Mouse (Mus musculus) forebrain, embryonic 16.5 days (tissue): ENCODE measurements at regions not wholly inside any gene's neighbourhood (a gene's known extent, or its start where the extent isn't known, plus 50 kb on each side); places are given as distances from the start of the nearest gene placed in this dataset.

Experiments
- ATAC-seq: fragments of 200-750 bp; cut with Nextera tagmentation; 2 replicates; pipeline ENCODE4 v1.8.0; 2017; ENCODE audit warnings: mild to moderate bottlenecking, moderate library complexity
- H3K27ac ChIP-seq: fragments of 300-500 bp; sonication (generic); 2 replicates; pipeline ENCODE4 v1.5.1; 2014; ENCODE audit warnings: low read length, control low read depth
- H3K27me3 ChIP-seq: fragments of 300-500 bp; sonication (generic); replicated peaks from 2 replicates; pipeline ENCODE4 v1.6.1; 2014; ENCODE audit warnings: low read length; ENCODE audit not compliant: control insufficient read depth, insufficient read depth
- H3K36me3 ChIP-seq: fragments of 300-500 bp; sonication (generic); 2 replicates; pipeline ENCODE4 v1.6.1; 2014; ENCODE audit not compliant: control insufficient read depth, insufficient read depth
- H3K4me1 ChIP-seq: fragments of 300-500 bp; sonication (generic); replicated peaks from 2 replicates; pipeline ENCODE4 v1.6.1; 2014; ENCODE audit warnings: low read length; ENCODE audit not compliant: control insufficient read depth, insufficient read depth
- H3K4me2 ChIP-seq: fragments of 300-500 bp; sonication (generic); 2 replicates; pipeline ENCODE4 v1.6.1; 2014; ENCODE audit warnings: mild to moderate bottlenecking, low read length, control low read depth
- H3K4me3 ChIP-seq: fragments of 300-500 bp; sonication (generic); replicated peaks from 2 replicates; pipeline ENCODE4 v1.5.1; 2014; ENCODE audit warnings: mild to moderate bottlenecking, low read length, control low read depth
- H3K9ac ChIP-seq: fragments of 300-500 bp; sonication (generic); replicated peaks from 2 replicates; pipeline ENCODE4 v1.6.1; 2014; ENCODE audit warnings: low read depth, low read length, control low read depth
- H3K9me3 ChIP-seq: fragments of 300-500 bp; sonication (generic); 2 replicates; pipeline ENCODE4 v1.6.1; 2016; ENCODE audit warnings: low read length; ENCODE audit not compliant: control insufficient read depth
- WGBS: fragments of 180-500 bp; shearing (Covaris S2); extraction: QIAGEN DNeasy Blood & Tissue Kit; methylation state at CpG from one replicate; pipeline ENCODE4 v1.1.7; 2014; 5-methylcytosine and 5-hydroxymethylcytosine counted together

DNA sequence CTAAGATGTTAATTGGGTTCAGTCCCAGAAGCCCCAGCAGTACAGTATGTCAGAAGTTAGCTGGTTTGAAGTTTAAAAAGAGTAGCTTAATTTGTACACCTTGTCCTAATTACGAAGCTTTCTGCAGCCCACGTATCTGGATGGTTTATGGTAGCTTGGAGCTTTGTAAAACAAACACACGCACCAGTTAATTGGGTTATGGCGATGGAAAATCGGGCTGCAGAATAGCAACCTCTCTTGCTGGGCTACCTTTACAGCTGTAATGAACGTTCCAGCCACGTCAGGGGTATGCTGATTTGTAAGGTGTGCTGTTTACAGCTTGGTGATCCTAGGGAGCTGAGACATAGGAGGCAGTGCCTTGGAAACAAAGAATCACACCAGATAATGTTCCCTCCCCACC is 301.5 kb upstream of the Clint1 start:
- Histone ChIP-seq H3K4me2 (no peak overlapping the region), H3K27ac (no peak overlapping the region), H3K27me3 (no peaks in the 10 kb centered on the region), H3K4me1 (peaks cover 3% of the 10 kb centered on the region; the same call in 1 of the 2 replicates), H3K36me3 (no peaks in the 10 kb centered on the region), H3K9ac (no peak overlapping the region), H3K9me3 (no peaks in the 10 kb centered on the region), H3K4me3 (no peak overlapping the region)
- no peak for ATAC-seq
- 39% methylated on average over 7 of the region's 7 CpGs for WGBS

DNA sequence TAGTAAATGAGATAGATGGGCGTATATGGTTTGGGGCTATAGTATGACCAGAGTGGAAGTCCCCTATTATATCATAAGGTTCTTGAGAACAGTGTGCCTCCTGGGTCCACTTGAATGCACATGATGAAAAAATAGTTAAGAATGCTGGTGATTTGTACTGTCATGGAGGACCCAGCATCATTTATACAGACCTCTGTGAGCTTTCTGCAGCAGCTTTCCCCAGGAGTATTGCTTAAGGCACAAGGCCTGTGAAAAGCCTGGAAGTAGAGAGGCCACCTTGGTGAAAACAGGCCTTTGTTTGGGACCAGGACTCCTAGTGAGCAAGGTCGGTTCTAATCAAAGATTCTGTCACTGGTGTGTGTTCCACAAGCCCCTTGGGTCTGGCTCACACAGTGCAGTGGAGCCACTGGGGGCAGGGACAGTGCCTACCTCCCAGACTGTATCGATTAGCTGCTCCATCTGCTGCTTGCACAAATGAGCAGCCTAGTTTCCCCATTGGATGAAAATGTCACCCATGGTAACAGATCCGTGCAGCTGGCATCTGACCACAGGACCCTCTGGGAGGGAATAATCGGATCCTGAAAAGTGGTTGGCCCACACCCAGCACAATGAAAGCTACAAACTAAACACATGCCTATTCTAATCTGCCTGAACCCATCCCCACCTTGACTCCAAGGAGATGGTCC is 274.2 kb upstream of the Clint1 start:
- 21% methylated on average over 5 of the region's 5 CpGs for WGBS
- peak; percentile 80; the same call in 1 of the 2 replicates for ATAC-seq

GRCm38 (mm10) chr11:45592335-45592734 is 259.5 kb upstream of the Clint1 start:
- H3K4me1 ChIP-seq = peaks cover 15% of the 10 kb centered on the region
- no peak for ATAC-seq
- 50% methylated on average over 3 of the region's 3 CpGs for WGBS
- H3K27me3 ChIP-seq = no peaks in the 10 kb centered on the region
- H3K27ac ChIP-seq = no peak overlapping the region
- no peak overlapping the region for H3K4me3 ChIP-seq
- no peaks in the 10 kb centered on the region for H3K9me3 ChIP-seq
- no peaks in the 10 kb centered on the region for H3K36me3 ChIP-seq
- no peak overlapping the region for H3K4me2 ChIP-seq
- no peak overlapping the region for H3K9ac ChIP-seq

More for the DNA sequence above, 274.2 kb upstream of the Clint1 start:
- Histone ChIP-seq H3K4me2 (no peak overlapping the region), H3K27me3 (no peaks in the 10 kb centered on the region), H3K4me3 (no peak overlapping the region), H3K9ac (no peak overlapping the region), H3K27ac (no peak overlapping the region), H3K36me3 (no peaks in the 10 kb centered on the region), H3K4me1 (peaks cover 7% of the 10 kb centered on the region), H3K9me3 (no peaks in the 10 kb centered on the region)

- Histone ChIP-seq H3K27me3 (no peaks in the 10 kb centered on the region), H3K4me1 (peaks cover 15% of the 10 kb centered on the region), H3K27ac (no peak overlapping the region), H3K9ac (no peak overlapping the region), H3K4me3 (no peak overlapping the region), H3K9me3 (no peaks in the 10 kb centered on the region), H3K4me2 (no peak overlapping the region), H3K36me3 (no peaks in the 10 kb centered on the region)
- WGBS = 41% methylated on average over 11 of the region's 11 CpGs
- no peak for ATAC-seq
Observed at GRCm38 (mm10) chr11:45592890-45593642, 258.8 kb upstream of the Clint1 start.

DNA sequence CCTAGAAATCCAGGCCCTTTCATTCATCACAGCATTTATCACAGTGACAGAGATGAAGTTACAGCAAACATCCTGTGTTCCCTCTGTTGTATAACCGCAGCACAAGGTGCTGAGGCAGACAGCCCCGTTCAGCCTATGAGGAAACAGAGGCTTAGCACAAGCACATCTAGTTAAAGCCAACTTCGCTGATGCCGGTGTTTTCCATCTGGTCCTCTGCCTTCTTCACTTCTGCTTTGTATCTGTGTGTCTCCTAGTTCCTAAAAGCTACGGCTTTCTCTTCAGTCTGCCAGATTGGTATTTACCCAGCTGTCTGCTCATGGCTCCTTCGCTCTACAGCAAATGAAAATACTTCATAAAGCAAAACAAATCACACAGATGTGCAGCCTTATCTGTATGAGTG is 256.5 kb upstream of the Clint1 start:
- Histone ChIP-seq H3K4me3 (no peak overlapping the region), H3K9ac (no peak overlapping the region), H3K4me2 (no peak overlapping the region), H3K27ac (no peak overlapping the region), H3K4me1 (peaks cover 15% of the 10 kb centered on the region), H3K27me3 (no peaks in the 10 kb centered on the region), H3K9me3 (no peaks in the 10 kb centered on the region), H3K36me3 (no peaks in the 10 kb centered on the region)
- WGBS = 85% methylated on average over 6 of the region's 6 CpGs
- ATAC-seq = no peak

DNA sequence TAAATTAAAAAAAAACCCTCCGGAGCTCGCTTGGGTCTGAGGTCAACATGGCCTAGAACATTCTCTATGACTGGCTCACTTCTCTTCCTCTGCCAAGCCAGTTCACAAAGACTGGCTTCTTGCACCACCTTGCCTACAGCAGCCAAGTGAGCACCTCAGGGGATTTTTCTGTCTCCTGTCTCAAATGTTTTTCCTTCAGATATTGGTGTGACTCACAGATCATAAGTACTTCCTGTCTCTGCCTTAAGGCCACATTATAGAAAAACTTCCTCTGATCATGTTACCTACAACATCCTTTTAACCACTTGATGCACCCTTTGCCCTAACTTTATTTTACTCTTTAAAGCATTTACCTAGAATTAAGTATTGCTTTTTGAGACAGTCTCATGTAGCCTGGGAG is 230.0 kb upstream of the Clint1 start:
- Histone ChIP-seq H3K4me3 (no peak overlapping the region), H3K9me3 (no peaks in the 10 kb centered on the region), H3K36me3 (no peaks in the 10 kb centered on the region), H3K4me1 (no peaks in the 10 kb centered on the region), H3K27ac (no peak overlapping the region), H3K9ac (no peak overlapping the region), H3K4me2 (no peak overlapping the region), H3K27me3 (no peaks in the 10 kb centered on the region)
- 92% methylated on average over 2 of the region's 2 CpGs for WGBS
- no peak for ATAC-seq

DNA sequence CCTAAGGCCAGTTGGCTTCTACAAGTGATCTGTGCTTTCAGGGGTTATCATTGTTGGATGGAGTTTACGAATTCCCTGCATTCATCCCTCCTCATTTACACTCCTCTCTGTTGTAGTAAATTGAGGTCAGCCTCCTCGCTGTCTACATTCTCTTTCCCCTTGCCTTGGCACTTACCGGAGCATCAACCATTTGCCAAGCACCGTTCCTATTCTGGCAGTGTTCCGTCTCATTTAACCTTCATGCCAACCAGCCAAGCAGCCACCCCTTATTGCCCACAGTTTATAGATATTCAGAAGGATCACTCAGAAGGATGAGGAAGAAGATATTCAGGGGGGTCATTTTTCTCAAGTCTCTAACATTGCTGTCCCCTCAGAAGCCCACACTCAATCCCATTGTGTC is 229.2 kb upstream of the Clint1 start:
- no peak overlapping the region for H3K27ac ChIP-seq
- 64% methylated on average over 5 of the region's 5 CpGs for WGBS

GRCm38 (mm10) chr11:45624233-45624632 is 227.6 kb upstream of the Clint1 start:
- Histone ChIP-seq H3K4me2 (no peak overlapping the region), H3K4me1 (no peaks in the 10 kb centered on the region), H3K9me3 (no peaks in the 10 kb centered on the region), H3K27me3 (no peaks in the 10 kb centered on the region), H3K27ac (no peak overlapping the region), H3K36me3 (no peaks in the 10 kb centered on the region), H3K9ac (no peak overlapping the region), H3K4me3 (no peak overlapping the region)
- ATAC-seq = no peak
- 78% methylated on average over 7 of the region's 7 CpGs for WGBS

More for the DNA sequence above, 229.2 kb upstream of the Clint1 start:
- H3K9ac ChIP-seq = no peak overlapping the region
- ATAC-seq = no peak
- no peaks in the 10 kb centered on the region for H3K27me3 ChIP-seq
- no peaks in the 10 kb centered on the region for H3K36me3 ChIP-seq
- no peak overlapping the region for H3K4me2 ChIP-seq
- no peaks in the 10 kb centered on the region for H3K4me1 ChIP-seq
- H3K9me3 ChIP-seq = no peaks in the 10 kb centered on the region
- no peak overlapping the region for H3K4me3 ChIP-seq

DNA sequence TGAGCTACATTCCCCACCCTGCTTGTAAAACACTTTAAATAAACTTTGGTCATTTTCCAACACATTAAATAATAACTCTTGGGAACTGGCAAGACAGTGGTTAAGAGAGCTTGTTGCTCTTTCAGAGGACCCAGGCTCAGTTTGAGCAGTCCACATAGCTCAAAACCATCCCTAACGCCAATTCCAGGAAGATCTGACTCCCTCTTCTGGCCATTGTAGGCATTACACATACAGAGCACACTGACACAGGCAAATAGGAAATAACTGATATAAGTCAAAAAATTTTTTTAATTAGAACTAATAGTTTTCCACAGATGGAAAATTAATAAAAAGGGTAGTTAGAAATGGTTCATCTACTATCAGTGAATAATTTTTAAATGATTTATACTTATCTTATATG is 222.6 kb upstream of the Clint1 start:
- WGBS = 32% methylated on average over 1 of the region's 1 CpGs
- Histone ChIP-seq H3K27me3 (no peaks in the 10 kb centered on the region), H3K4me1 (no peaks in the 10 kb centered on the region), H3K9ac (no peak overlapping the region), H3K4me3 (no peak overlapping the region), H3K36me3 (no peaks in the 10 kb centered on the region), H3K9me3 (no peaks in the 10 kb centered on the region), H3K27ac (no peak overlapping the region), H3K4me2 (no peak overlapping the region)
- no peak for ATAC-seq
